Mouse (Mus musculus): ENCODE data around the gene Nupr1l.

GRCm38 (mm10) chr5:129954473-129955254 is 46.3 kb downstream of the Nupr1l start:
- TF ChIP-seq CTCF (IDR thresholded peaks at IDR 0.05; ENCODE audit: extremely low read depth, insufficient read length, insufficient replicate concordance, low read depth, low read length) (no peak), POLR2A (IDR thresholded peaks at IDR 0.05; ENCODE audit: low read depth, low read length) (no peak)

All from small intestine, adult 2 months (tissue).